Mouse (Mus musculus) lung, embryonic 14.5 days (tissue): Measurements from ENCODE around the gene Etfbkmt. TPM values are rescaled to one million over a fixed set of nuclear protein-coding genes. Genes with fewer than 3 reads are reported as not detected.
"Not testable (repeated sequence)": the region's sequence is repeated elsewhere in the genome, so short reads cannot be mapped to it uniquely, and the experiment has no call there.

Experiments
- ATAC-seq: fragments of 200-750 bp; cut with Nextera tagmentation; 2 replicates; pipeline ENCODE4 v1.8.0; 2017; ENCODE audit warnings: mild to moderate bottlenecking, moderate TSS enrichment, moderate library complexity; ENCODE audit not compliant: insufficient read depth
- DNase-seq: peaks from one replicate; pipeline ENCODE4 v3.0.0-alpha.2; 2015
- H3K27ac ChIP-seq: fragments of 300-500 bp; sonication (generic); 2 replicates; pipeline ENCODE4 v1.5.1; 2014; ENCODE audit warnings: low read depth, mild to moderate bottlenecking, moderate library complexity
- H3K27me3 ChIP-seq: fragments of 300-500 bp; sonication (generic); 2 replicates; pipeline ENCODE4 v1.6.1; 2014; ENCODE audit warnings: low read length, control low read depth; ENCODE audit not compliant: insufficient read depth
- H3K36me3 ChIP-seq: fragments of 300-500 bp; sonication (generic); 2 replicates; pipeline ENCODE4 v1.6.1; 2014; ENCODE audit warnings: control low read depth; ENCODE audit not compliant: insufficient read depth
- H3K4me1 ChIP-seq: fragments of 300-500 bp; sonication (generic); 2 replicates; pipeline ENCODE4 v1.6.1; 2014; ENCODE audit warnings: antibody characterized with exemption, control low read depth; ENCODE audit not compliant: insufficient read depth
- H3K4me2 ChIP-seq: fragments of 300-500 bp; sonication (generic); 2 replicates; pipeline ENCODE4 v1.6.1; 2014; ENCODE audit warnings: mild to moderate bottlenecking
- H3K4me3 ChIP-seq: fragments of 300-500 bp; sonication (generic); 2 replicates; pipeline ENCODE4 v1.5.1; 2014; ENCODE audit warnings: low read depth, low read length
- H3K9ac ChIP-seq: fragments of 300-500 bp; sonication (generic); 2 replicates; pipeline ENCODE4 v1.6.1; 2014
- H3K9me3 ChIP-seq: fragments of 300-500 bp; sonication (generic); 2 replicates; pipeline ENCODE4 v1.6.1; 2016; ENCODE audit warnings: low read depth, low read length, control low read depth
- CTCF ChIP-seq: IDR thresholded peaks from 2 replicates; pipeline ENCODE4 v1.5.1; 2016; ENCODE audit warnings: antibody characterized with exemption, low read depth
- WGBS: fragments of 180-500 bp; shearing (Covaris S2); extraction: QIAGEN DNeasy Blood & Tissue Kit; methylation state at CpG from one replicate; pipeline ENCODE4 v1.1.7; 2014; 5-methylcytosine and 5-hydroxymethylcytosine counted together
- polyA plus RNA-seq: library from polyadenylated mRNA; unstranded; fragments of >200 nt; fragmentation: Nextera tagmentation; extraction: Ambion mirVana; gene quantifications from 2 replicates; pipeline ENCODE4 v1.2.1, GENCODE M21; 2014

The Etfbkmt gene
- polyA plus RNA-seq, 1 experiment from 2014 or later = 13.7 TPM

- Histone ChIP-seq H3K36me3 (peaks cover 19% of the 10 kb centered on the region), H3K4me3 (peak overlapping the region; percentile 78), H3K9ac (peak overlapping the region; percentile 96), H3K4me1 (peaks cover 9% of the 10 kb centered on the region), H3K27me3 (no peaks in the 10 kb centered on the region), H3K9me3 (no peaks in the 10 kb centered on the region; the same call in 1 of the 2 replicates), H3K4me2 (peak overlapping the region; percentile 76), H3K27ac (no peak overlapping the region)
- DNase-seq = no peak
- ATAC-seq = no peak
- WGBS = 70% methylated on average over 1 of the region's 1 CpGs
- TF ChIP-seq CTCF = no peak
Observed at GRCm38 (mm10) chr6:149187371-149187770, 47.7 kb downstream of the Etfbkmt start.

GRCm38 (mm10) chr6:149188041-149188924, 48.6 kb downstream of the Etfbkmt start, which contains the start of gene Amn1:
TSS of gene Amn1 (minus strand) at chr6:149188712.
- ATAC-seq (peak; percentile 100), DNase-seq (peak; percentile 100)
- Histone ChIP-seq H3K4me2 (peak within 1 kb of the TSS; percentile 76), H3K27me3 (no peaks in the 10 kb centered on the region), H3K4me3 (peak within 1 kb of the TSS; percentile 78), H3K9ac (peak within 1 kb of the TSS; percentile 96), H3K4me1 (peaks cover 9% of the 10 kb centered on the region), H3K36me3 (peaks cover 11% of the 10 kb centered on the region; the same call in 1 of the 2 replicates), H3K9me3 (no peaks in the 10 kb centered on the region), H3K27ac (peak within 1 kb of the TSS; percentile 97)
- WGBS = under 1% methylated on average over 34 of the region's 34 CpGs
- TF ChIP-seq CTCF = no peak

- Histone ChIP-seq H3K36me3 (peaks cover 7% of the 10 kb centered on the region; the same call in 1 of the 2 replicates), H3K9ac (peak overlapping the region; percentile 59), H3K27me3 (no peaks in the 10 kb centered on the region), H3K4me1 (peaks cover 9% of the 10 kb centered on the region), H3K27ac (peak overlapping the region; percentile 97), H3K9me3 (no peaks in the 10 kb centered on the region), H3K4me2 (peak overlapping the region; percentile 76), H3K4me3 (peak overlapping the region; percentile 78)
- TF ChIP-seq CTCF = no peak
- ATAC-seq (peak; percentile 81), DNase-seq (no peak)
- WGBS = 35% methylated on average over 8 of the region's 8 CpGs
Observed at GRCm38 (mm10) chr6:149188925-149189257, 49.2 kb downstream of the Etfbkmt start.

GRCm38 (mm10) chr6:149189340-149189922, 49.8 kb downstream of the Etfbkmt start:
- Histone ChIP-seq H3K9ac (no peak overlapping the region), H3K9me3 (no peaks in the 10 kb centered on the region), H3K4me3 (no peak overlapping the region), H3K4me1 (peaks cover 9% of the 10 kb centered on the region), H3K36me3 (peaks cover 1% of the 10 kb centered on the region; the same call in 1 of the 2 replicates), H3K4me2 (peak overlapping the region; percentile 76), H3K27ac (no peak overlapping the region), H3K27me3 (no peaks in the 10 kb centered on the region)
- TF ChIP-seq CTCF = no peak
- ATAC-seq (no peak), DNase-seq (no peak)
- 92% methylated on average over 16 of the region's 16 CpGs for WGBS

- not testable (repeated sequence) for H3K27ac ChIP-seq, DNase-seq, H3K36me3 ChIP-seq, H3K9me3 ChIP-seq, H3K4me1 ChIP-seq, H3K4me2 ChIP-seq, H3K9ac ChIP-seq, H3K27me3 ChIP-seq, ATAC-seq, H3K4me3 ChIP-seq
- 80% methylated on average over 5 of the region's 5 CpGs for WGBS
Observed at GRCm38 (mm10) chr6:149191951-149192350, 52.3 kb downstream of the Etfbkmt start.

- no peaks in the 10 kb centered on the region for H3K36me3 ChIP-seq
- ATAC-seq (no peak), DNase-seq (peak; percentile 45)
- H3K9me3 ChIP-seq = no peaks in the 10 kb centered on the region
- H3K4me1 ChIP-seq = peaks cover 3% of the 10 kb centered on the region; the same call in 1 of the 2 replicates
- H3K4me2 ChIP-seq = no peak overlapping the region
- no peaks in the 10 kb centered on the region for H3K27me3 ChIP-seq
- H3K9ac ChIP-seq = no peak overlapping the region
- no peak for TF ChIP-seq CTCF
- H3K4me3 ChIP-seq = no peak overlapping the region
- WGBS = 62% methylated on average over 5 of the region's 5 CpGs
- H3K27ac ChIP-seq = no peak overlapping the region
Observed at GRCm38 (mm10) chr6:149193276-149193905, 53.7 kb downstream of the Etfbkmt start.

- DNase-seq (peak; percentile 61), ATAC-seq (peak; percentile 67; the same call in 1 of the 2 replicates)
- H3K27ac ChIP-seq = 0 out of 2 replicates have a peak overlapping the region, but pooled peaks have one; percentile 60
- no peak overlapping the region for H3K4me2 ChIP-seq
- H3K27me3 ChIP-seq = no peaks in the 10 kb centered on the region
- H3K9me3 ChIP-seq = no peaks in the 10 kb centered on the region
- no peak overlapping the region for H3K9ac ChIP-seq
- 22% methylated on average over 3 of the region's 3 CpGs for WGBS
- no peak overlapping the region for H3K4me3 ChIP-seq
- TF ChIP-seq CTCF = no peak
- no peaks in the 10 kb centered on the region for H3K36me3 ChIP-seq
- H3K4me1 ChIP-seq = no peaks in the 10 kb centered on the region
Observed at GRCm38 (mm10) chr6:149197116-149197515, 57.5 kb downstream of the Etfbkmt start.
